Mouse (Mus musculus): ENCODE measurements around the gene Mab21l1.

Mab21l1 gene

DNA sequence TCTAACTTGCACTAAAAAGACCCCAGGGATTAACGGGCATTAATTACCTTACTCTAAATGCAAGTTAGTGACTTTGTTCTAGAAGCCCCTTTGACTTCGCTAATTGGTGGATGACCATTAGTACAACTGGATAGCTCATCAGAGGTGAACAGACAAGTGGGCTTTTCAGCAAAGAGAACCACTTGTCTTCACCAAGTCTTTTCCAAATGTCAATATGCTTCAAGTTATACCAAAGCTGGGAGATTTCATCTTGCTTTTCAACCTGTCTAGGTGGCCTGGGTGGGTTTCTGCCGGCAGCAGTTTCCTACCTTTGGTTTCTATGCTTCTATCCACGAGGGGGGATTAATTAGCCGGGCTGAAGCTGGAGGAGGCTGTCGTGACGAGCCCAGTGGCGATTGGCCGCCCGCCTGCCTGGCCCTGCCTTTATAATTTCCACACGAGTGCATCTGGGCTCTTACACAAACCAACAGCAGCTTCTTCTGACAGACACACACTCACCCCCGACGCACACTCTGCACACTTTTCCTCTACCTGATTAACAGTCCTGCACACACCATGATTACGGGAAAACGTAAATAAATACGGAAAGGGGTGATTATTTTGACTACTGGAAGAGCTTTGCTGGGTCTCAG lies at the start of gene Mab21l1:
Mab21l1 (plus strand) TSS at position 455 of the 632 bp plus-strand sequence.
- peak; percentile 21 for DNase-seq (ENCODE audit: low read depth, low spot score)

- no peak for DNase-seq (ENCODE audit: low read depth, low spot score)
Measured at GRCm38 (mm10) chr3:55733665-55734064, 48.6 kb upstream of the Mab21l1 start.

DNA sequence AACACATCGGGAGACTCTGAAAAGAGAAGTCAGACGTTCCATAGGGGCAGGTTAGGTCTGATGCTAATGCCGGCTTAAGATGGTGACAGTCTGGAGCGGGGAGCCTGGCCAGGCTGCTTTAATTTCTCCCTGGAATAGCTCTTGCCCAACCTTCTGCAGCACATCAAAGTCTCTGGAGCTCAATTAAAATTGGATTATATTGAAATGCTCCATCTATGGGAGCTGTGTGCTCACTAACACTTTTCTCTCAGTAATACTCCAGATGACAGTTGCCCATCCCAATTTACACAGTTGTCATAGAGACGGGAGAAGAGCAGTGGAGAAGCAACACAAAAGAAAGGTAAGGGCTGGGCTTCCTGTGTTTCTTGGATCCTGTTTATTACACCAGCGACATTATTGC lies 40.9 kb upstream of the Mab21l1 start:
- DNase-seq (ENCODE audit: low read depth, low spot score): no peak

- DNase-seq (ENCODE audit: low read depth, low spot score): no peak
Measured at GRCm38 (mm10) chr3:55742218-55742617, 40.1 kb upstream of the Mab21l1 start.

DNA sequence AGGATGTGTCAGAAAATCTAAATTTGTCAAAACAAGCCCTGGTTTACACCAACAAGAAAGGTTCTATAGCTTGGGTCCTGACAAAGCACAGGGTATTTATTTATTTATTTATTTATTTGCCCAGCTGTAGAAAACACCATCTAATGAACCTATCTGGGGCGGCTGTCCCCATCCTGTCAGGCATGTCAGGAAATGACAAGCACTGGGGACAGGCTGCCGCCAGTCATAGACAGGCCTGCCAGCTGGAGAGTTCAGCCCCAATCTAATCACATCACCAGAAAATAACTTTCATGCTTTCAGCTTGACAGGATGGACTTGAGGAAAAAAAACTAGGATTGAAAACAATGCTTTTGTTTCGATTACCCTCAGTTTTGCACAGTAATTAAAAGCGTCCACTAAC lies 39.7 kb upstream of the Mab21l1 start:
- DNase-seq (ENCODE audit: low read depth, low spot score): no peak

DNA sequence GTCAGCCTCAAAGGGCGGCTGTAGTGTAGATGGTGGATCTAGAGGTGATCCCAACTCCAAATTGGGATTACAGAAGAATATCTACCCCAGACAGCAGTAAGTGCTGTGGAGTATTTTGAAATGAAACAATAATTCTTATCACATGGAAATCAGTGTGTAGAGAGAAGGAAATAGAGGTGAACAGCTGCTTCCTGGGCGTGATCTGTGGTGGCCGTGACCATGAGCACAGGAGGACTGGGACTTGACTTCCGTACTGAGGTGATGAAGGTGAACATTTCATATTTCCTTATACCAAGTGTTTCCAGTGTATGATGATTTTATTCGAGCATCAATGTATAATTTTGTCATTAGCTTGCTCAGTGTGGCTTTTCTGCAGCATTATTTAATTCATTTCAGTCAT lies 38.4 kb upstream of the Mab21l1 start:
- DNase-seq (ENCODE audit: low read depth, low spot score): no peak

GRCm38 (mm10) chr3:55750445-55751065 lies 31.8 kb upstream of the Mab21l1 start:
- DNase-seq (ENCODE audit: low read depth, low spot score): no peak

- no peak for DNase-seq (ENCODE audit: low read depth, low spot score)
Measured at GRCm38 (mm10) chr3:55751363-55751762, 30.9 kb upstream of the Mab21l1 start.

DNA sequence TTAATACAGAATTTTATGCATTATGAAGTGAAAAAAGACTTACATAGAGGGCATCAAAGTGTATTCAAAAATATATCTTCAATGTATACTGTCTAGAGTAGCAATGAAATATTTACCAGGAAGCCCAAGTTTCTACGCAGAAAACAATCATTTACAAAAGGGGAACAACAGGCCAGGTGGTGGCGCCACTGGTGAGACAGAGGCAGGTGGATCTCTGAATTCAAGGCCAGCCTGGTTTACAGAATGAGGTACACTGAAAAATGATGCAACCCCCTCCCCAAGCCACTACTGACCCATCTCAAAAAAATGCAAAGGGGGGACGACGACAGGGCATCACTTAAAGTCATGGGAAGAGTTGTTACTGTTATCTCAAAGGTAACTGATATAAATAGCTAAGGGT lies 29.8 kb upstream of the Mab21l1 start:
- no peak for DNase-seq (ENCODE audit: low read depth, low spot score)

DNA sequence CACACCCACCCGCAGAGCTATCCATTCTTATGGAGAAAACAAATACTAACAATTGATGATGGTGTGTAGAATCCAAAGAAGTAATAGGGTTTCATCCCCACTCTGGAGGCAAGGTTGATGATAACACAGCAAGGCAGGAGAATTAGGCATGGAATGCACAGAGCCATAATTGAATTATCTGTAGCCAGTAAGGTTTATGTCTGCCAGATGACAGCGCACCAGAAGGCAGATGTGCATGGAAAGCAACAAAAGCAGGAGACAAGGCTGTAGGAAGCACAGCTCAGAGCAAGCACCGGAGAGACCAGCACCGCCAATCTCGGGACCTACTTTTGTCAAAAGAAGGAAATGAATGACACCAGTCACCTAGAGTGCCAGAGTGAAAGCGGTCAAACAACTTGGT lies 28.4 kb upstream of the Mab21l1 start:
- no peak for DNase-seq (ENCODE audit: low read depth, low spot score)

DNA sequence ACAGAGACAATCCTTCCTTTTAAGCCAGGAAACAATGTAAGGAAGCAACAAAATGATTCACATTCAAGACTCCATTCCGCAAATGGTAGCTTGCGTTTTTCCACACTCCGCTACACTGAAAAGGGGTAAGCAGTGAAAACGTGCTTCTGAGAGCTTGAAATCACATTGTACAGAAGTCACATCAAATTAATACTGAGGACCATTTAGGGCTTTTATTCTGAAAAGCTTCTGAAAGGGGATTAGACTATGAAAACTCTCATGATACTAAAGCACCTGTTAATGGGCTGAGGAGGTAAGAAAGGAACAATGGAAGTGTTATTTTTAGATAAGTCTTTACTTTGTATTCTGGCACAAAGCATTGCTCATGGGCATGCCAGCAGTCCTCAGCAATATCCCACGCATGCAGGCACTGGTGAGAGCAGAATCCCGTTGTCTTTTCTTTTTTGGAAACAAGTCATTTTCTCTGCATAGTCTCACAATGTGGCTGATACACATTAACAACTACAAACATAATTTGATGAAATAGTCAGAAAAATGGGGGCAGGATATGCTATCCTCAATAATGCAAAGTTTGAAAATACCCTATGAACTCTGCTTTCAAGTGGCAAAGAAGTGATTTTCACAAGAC lies 27.2 kb upstream of the Mab21l1 start:
- DNase-seq (ENCODE audit: low read depth, low spot score): no peak

GRCm38 (mm10) chr3:55755805-55756601 lies 26.3 kb upstream of the Mab21l1 start:
- DNase-seq (ENCODE audit: low read depth, low spot score): no peak

- no peak for DNase-seq (ENCODE audit: low read depth, low spot score)
Measured at GRCm38 (mm10) chr3:55756602-55757190, 25.6 kb upstream of the Mab21l1 start.

GRCm38 (mm10) chr3:55758297-55758696 lies 24.0 kb upstream of the Mab21l1 start:
- DNase-seq (ENCODE audit: low read depth, low spot score): no peak

- peak; percentile 76 for DNase-seq (ENCODE audit: low read depth, low spot score)
Measured at GRCm38 (mm10) chr3:55763591-55763990, 18.7 kb upstream of the Mab21l1 start.

- no peak for DNase-seq (ENCODE audit: low read depth, low spot score)
Measured at GRCm38 (mm10) chr3:55768654-55769053, 13.7 kb upstream of the Mab21l1 start.

DNA sequence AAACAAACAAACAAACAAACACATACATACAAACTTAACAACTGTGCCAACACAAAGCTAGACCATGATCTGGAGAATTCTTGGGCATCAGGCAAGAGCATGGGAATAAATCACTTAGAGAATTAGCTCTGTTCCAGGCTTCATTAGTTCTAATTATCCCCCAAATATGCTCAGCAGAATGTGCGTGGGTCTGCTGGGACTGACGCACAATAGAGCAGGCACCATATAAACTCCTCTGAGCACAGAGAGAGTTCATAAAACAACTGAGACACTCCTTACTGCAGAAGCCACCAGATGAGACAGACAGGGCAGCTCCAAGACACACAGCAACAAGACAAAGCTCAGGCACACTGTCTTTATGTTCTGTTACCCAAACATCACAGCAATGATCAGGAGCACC lies 13.0 kb upstream of the Mab21l1 start:
- DNase-seq (ENCODE audit: low read depth, low spot score): no peak

GRCm38 (mm10) chr3:55774203-55774602 lies 8.1 kb upstream of the Mab21l1 start:
- DNase-seq (ENCODE audit: low read depth, low spot score): no peak

DNA sequence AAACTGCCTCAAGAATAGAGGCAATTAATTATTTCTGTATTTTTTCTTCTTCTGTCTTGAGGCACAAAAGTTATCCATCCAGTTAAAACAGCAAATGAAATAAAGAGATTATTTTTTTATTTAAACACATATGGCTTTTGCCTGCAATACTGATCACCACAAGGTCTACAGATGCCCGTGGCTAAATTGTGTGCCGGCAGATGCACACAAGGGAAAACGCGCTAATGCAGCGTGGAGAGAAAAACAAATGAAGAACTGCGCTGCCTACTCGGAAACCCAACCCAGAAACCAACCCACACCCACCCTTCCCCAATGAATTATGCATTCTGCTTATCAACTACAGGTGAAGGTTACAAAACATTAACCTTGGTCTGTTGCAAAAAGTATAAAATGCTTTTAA lies 7.1 kb upstream of the Mab21l1 start:
- DNase-seq (ENCODE audit: low read depth, low spot score): no peak

- no peak for DNase-seq (ENCODE audit: low read depth, low spot score)
Measured at GRCm38 (mm10) chr3:55775753-55776152, 6.6 kb upstream of the Mab21l1 start.

- no peak for DNase-seq (ENCODE audit: low read depth, low spot score)
Measured at GRCm38 (mm10) chr3:55777501-55777900, 4.8 kb upstream of the Mab21l1 start.
